Mouse (Mus musculus): Measurements from ENCODE around the gene Cacnb4.

- TF ChIP-seq POLR2A (IDR thresholded peaks at IDR 0.05; ENCODE audit: borderline replicate concordance, control insufficient read depth, low read depth, low read length) (no peak), CTCF (IDR thresholded peaks at IDR 0.05; ENCODE audit: control insufficient read depth, insufficient read depth, low read length) (no peak)
Observed at GRCm38 (mm10) chr2:52654541-52654940, 22.1 kb downstream of the Cacnb4 start.
